Mouse (Mus musculus) liver, embryonic 16.5 days (tissue): Measurements from ENCODE around the gene Lgi4. TPM values are rescaled to one million over a fixed set of nuclear protein-coding genes. Genes with fewer than 3 reads are reported as not detected.

ENCODE experiments used
- ATAC-seq: fragments of 200-750 bp; cut with Nextera tagmentation; 2 replicates; pipeline ENCODE4 v1.8.0; 2017; ENCODE audit warnings: low read depth, mild to moderate bottlenecking, moderate number of reproducible peaks, moderate library complexity
- H3K27ac ChIP-seq: fragments of 300-500 bp; sonication (generic); 2 replicates; pipeline ENCODE4 v1.5.1; 2014; ENCODE audit warnings: mild to moderate bottlenecking, low read length
- H3K27me3 ChIP-seq: fragments of 300-500 bp; sonication (generic); 2 replicates; pipeline ENCODE4 v1.6.1; 2014; ENCODE audit warnings: low read depth, low read length, mixed read lengths; ENCODE audit not compliant: control insufficient read depth, insufficient read depth
- H3K36me3 ChIP-seq: fragments of 300-500 bp; sonication (generic); 2 replicates; pipeline ENCODE4 v1.6.1; 2014; ENCODE audit warnings: mild to moderate bottlenecking; ENCODE audit not compliant: control insufficient read depth, insufficient read depth
- H3K4me1 ChIP-seq: fragments of 300-500 bp; sonication (generic); 2 replicates; pipeline ENCODE4 v1.6.1; 2014; ENCODE audit warnings: low read depth, low read length, mixed read lengths; ENCODE audit not compliant: control insufficient read depth
- H3K4me2 ChIP-seq: fragments of 300-500 bp; sonication (generic); 2 replicates; pipeline ENCODE4 v1.6.1; 2014; ENCODE audit warnings: low read depth, low read length, mixed read lengths
- H3K4me3 ChIP-seq: fragments of 300-500 bp; sonication (generic); 2 replicates; pipeline ENCODE4 v1.5.1; 2014; ENCODE audit warnings: low read depth, mild to moderate bottlenecking, low read length
- H3K9ac ChIP-seq: fragments of 300-500 bp; sonication (generic); 2 replicates; pipeline ENCODE4 v1.6.1; 2014; ENCODE audit warnings: low read depth, low read length
- H3K9me3 ChIP-seq: fragments of 300-500 bp; sonication (generic); replicated peaks from 2 replicates; pipeline ENCODE4 v1.6.1; 2016; ENCODE audit warnings: low read length; ENCODE audit not compliant: control insufficient read depth
- WGBS: fragments of 180-500 bp; shearing (Covaris S2); extraction: QIAGEN DNeasy Blood & Tissue Kit; methylation state at CpG from one replicate; pipeline ENCODE4 v1.1.7; 2014; ENCODE audit not compliant: insufficient replicate concordance; 5-methylcytosine and 5-hydroxymethylcytosine counted together
- polyA plus RNA-seq: library from polyadenylated mRNA; unstranded; fragments of >200 nt; fragmentation: Nextera tagmentation; extraction: Ambion mirVana; gene quantifications from 2 replicates; pipeline ENCODE4 v1.2.1, GENCODE M21; 2015

Lgi4 gene
- polyA plus RNA-seq, 1 experiment from 2014 or later = 0.02 TPM

- Histone ChIP-seq H3K4me3 (peak overlapping the region; percentile 55), H3K27me3 (no peaks in the 10 kb centered on the region), H3K36me3 (no peaks in the 10 kb centered on the region), H3K4me1 (peaks cover 16% of the 10 kb centered on the region), H3K9ac (no peak overlapping the region), H3K9me3 (no peaks in the 10 kb centered on the region), H3K4me2 (peak overlapping the region; percentile 25), H3K27ac (0 out of 2 replicates have a peak overlapping the region, but pooled peaks have one; percentile 1)
- no peak for ATAC-seq
- WGBS = 57% methylated on average over 6 of the region's 6 CpGs
Measured at GRCm38 (mm10) chr7:31113800-31114199, 54.7 kb downstream of the Lgi4 start.

DNA sequence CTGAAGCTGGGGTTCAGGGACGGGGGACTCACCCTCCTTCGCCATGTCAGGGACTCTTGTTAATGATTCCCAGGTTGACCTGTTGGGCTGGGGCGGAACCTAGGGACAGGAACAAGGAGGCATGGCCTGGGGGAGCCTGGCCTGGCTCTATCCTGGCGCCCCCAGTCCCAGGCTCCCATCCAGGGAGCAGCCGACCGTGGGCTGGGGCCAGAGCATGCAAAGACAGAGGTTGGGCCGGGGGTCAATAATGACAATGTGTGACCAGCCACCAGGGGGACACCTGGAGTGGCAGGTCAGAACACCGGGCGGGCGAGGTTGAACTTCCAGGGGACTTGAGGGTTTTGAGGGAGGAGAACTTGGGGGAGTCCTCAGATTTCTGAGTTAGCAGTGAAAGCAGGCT is 55.5 kb downstream of the Lgi4 start:
- Histone ChIP-seq H3K27me3 (no peaks in the 10 kb centered on the region), H3K9me3 (no peaks in the 10 kb centered on the region), H3K9ac (peak overlapping the region; percentile 50), H3K4me2 (peak overlapping the region; percentile 3; the same call in 1 of the 2 replicates), H3K27ac (peak overlapping the region; percentile 86), H3K4me3 (peak overlapping the region; percentile 55), H3K4me1 (peaks cover 16% of the 10 kb centered on the region), H3K36me3 (no peaks in the 10 kb centered on the region)
- peak; percentile 33 for ATAC-seq
- WGBS = 54% methylated on average over 10 of the region's 10 CpGs

DNA sequence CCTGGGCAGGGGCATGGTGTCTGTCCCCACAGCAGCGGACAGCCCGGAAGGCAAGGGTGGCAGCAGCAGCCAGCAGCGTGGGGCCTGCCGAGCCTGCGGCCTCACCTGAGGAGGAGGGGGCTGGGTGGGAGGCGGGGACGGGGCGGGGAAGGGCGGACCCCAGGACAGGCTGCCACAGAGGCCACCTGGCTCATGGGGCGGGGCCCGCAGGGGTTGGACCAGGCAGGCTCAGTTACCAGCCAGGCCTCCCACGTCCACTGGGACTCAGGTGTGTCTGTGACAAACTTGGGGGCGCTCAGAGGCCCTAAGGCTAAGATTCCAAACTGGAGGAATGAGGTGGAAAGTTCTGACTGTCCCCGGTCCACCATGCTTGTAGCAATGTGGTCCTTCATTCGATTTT is 56.0 kb downstream of the Lgi4 start, which contains the start of gene Hpn:
Hpn (minus strand) TSS at position 109 of the 400 bp plus-strand sequence.
- H3K27ac ChIP-seq = peak within 1 kb of the TSS; percentile 86
- ATAC-seq = peak; percentile 85
- peaks cover 16% of the 10 kb centered on the region for H3K4me1 ChIP-seq
- 24% methylated on average over 15 of the region's 15 CpGs for WGBS
- no peaks in the 10 kb centered on the region for H3K9me3 ChIP-seq
- no peaks in the 10 kb centered on the region for H3K36me3 ChIP-seq
- H3K4me3 ChIP-seq = peak within 1 kb of the TSS; percentile 55
- H3K9ac ChIP-seq = peak within 1 kb of the TSS; percentile 50
- H3K27me3 ChIP-seq = no peaks in the 10 kb centered on the region
- peak within 1 kb of the TSS; percentile 25 for H3K4me2 ChIP-seq

GRCm38 (mm10) chr7:31115587-31116043 is 56.5 kb downstream of the Lgi4 start:
- WGBS = 3% methylated on average over 17 of the region's 17 CpGs
- Histone ChIP-seq H3K4me2 (0 out of 2 replicates have a peak overlapping the region, but pooled peaks have one; percentile 24), H3K27me3 (no peaks in the 10 kb centered on the region), H3K4me1 (peaks cover 16% of the 10 kb centered on the region), H3K36me3 (no peaks in the 10 kb centered on the region), H3K9me3 (no peaks in the 10 kb centered on the region), H3K9ac (no peak overlapping the region), H3K27ac (peak overlapping the region; percentile 86), H3K4me3 (no peak overlapping the region)
- peak; percentile 83 for ATAC-seq

- H3K27ac ChIP-seq = peak overlapping the region; percentile 86
- no peaks in the 10 kb centered on the region for H3K27me3 ChIP-seq
- no peaks in the 10 kb centered on the region for H3K36me3 ChIP-seq
- H3K4me3 ChIP-seq = no peak overlapping the region
- WGBS = 51% methylated on average over 16 of the region's 16 CpGs
- no peaks in the 10 kb centered on the region for H3K9me3 ChIP-seq
- ATAC-seq = no peak
- peaks cover 7% of the 10 kb centered on the region for H3K4me1 ChIP-seq
- no peak overlapping the region for H3K4me2 ChIP-seq
- H3K9ac ChIP-seq = no peak overlapping the region
Measured at GRCm38 (mm10) chr7:31116721-31117145, 57.6 kb downstream of the Lgi4 start.

- H3K4me1 ChIP-seq = peaks cover 7% of the 10 kb centered on the region
- ATAC-seq = no peak
- H3K27me3 ChIP-seq = no peaks in the 10 kb centered on the region
- no peak overlapping the region for H3K4me3 ChIP-seq
- H3K36me3 ChIP-seq = no peaks in the 10 kb centered on the region
- H3K9me3 ChIP-seq = no peaks in the 10 kb centered on the region
- H3K9ac ChIP-seq = no peak overlapping the region
- H3K4me2 ChIP-seq = no peak overlapping the region
- no peak overlapping the region for H3K27ac ChIP-seq
- WGBS = 70% methylated on average over 11 of the region's 11 CpGs
Measured at GRCm38 (mm10) chr7:31117465-31117864, 58.3 kb downstream of the Lgi4 start.

DNA sequence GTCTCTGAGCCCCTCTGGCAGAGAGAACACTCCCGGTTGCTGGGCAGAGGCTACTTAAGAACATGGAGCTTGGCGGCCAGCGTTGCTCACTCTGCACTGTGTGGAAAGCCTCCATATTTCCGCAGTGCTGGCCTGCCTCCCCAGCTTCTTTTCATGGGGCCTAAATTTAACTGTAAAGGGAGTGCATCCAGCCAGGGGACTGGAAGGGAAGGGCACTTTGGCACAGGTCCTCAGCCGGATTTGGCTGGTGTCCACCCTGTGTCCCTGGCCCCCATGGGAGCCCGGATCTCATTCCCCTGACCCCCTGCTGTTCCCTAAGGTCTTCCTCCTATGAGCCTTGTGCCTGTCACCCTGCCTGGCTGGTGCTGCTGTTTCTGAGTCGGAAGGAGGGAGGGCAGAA is 59.3 kb downstream of the Lgi4 start:
- no peaks in the 10 kb centered on the region for H3K9me3 ChIP-seq
- H3K4me1 ChIP-seq = peaks cover 7% of the 10 kb centered on the region
- no peak overlapping the region for H3K27ac ChIP-seq
- no peak for ATAC-seq
- H3K27me3 ChIP-seq = no peaks in the 10 kb centered on the region
- no peak overlapping the region for H3K4me3 ChIP-seq
- H3K36me3 ChIP-seq = no peaks in the 10 kb centered on the region
- H3K4me2 ChIP-seq = no peak overlapping the region
- H3K9ac ChIP-seq = no peak overlapping the region
- WGBS = 65% methylated on average over 7 of the region's 7 CpGs

DNA sequence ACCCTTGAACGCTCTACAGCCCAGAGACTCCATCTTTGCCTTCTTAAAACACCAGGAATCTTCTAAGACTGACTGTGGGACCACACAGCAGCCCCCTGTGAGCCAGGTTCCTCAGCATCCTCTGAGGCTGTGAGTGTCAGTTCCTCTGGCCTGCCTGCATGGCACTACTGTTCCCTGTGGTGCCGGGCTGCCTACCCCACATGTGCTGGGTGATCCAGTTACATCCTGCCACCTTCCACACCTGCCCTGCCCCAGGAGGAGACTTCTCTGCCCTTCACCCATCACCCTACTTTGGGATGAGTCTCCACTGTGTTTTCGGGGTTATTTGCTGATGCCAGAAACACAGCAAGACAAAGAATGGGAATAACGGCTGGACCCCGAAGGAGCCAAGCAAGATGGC is 60.4 kb downstream of the Lgi4 start:
- Histone ChIP-seq H3K4me2 (no peak overlapping the region), H3K27me3 (peaks cover 3% of the 10 kb centered on the region), H3K27ac (no peak overlapping the region), H3K4me1 (peaks cover 7% of the 10 kb centered on the region), H3K9me3 (no peaks in the 10 kb centered on the region), H3K4me3 (no peak overlapping the region), H3K9ac (no peak overlapping the region), H3K36me3 (no peaks in the 10 kb centered on the region)
- WGBS = 72% methylated on average over 5 of the region's 5 CpGs
- no peak for ATAC-seq
